Mouse (Mus musculus) cerebellum, adult 9-11 months (tissue): Measurements from ENCODE around the gene Scn5a.

Source experiments
- DNase-seq: peaks from one replicate; pipeline ENCODE4 v3.0.0; 2022

Scn5a gene

DNA sequence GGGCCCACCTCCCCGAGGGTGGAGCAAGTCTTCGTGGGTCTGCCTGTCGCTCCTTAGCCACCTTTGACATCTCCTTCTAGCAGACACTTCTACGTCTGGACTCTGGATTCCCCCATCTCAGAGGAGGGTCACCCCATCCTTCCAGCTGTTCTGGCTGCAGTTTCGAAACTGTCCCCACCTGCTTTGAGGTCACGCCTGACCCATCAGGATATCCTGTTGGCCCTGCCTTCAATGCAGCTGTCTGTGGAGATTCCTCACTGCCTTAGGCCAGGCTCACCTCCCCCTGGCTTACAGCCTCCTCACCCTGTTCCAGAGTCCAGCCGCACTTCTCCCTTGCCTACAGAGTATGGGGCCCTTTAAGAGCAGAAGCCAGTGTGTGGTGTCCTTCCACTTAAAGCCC lies 79.9 kb downstream of the Scn5a start:
- no peak for DNase-seq

GRCm38 (mm10) chr9:119498247-119498607 lies 80.6 kb downstream of the Scn5a start:
- no peak for DNase-seq

DNA sequence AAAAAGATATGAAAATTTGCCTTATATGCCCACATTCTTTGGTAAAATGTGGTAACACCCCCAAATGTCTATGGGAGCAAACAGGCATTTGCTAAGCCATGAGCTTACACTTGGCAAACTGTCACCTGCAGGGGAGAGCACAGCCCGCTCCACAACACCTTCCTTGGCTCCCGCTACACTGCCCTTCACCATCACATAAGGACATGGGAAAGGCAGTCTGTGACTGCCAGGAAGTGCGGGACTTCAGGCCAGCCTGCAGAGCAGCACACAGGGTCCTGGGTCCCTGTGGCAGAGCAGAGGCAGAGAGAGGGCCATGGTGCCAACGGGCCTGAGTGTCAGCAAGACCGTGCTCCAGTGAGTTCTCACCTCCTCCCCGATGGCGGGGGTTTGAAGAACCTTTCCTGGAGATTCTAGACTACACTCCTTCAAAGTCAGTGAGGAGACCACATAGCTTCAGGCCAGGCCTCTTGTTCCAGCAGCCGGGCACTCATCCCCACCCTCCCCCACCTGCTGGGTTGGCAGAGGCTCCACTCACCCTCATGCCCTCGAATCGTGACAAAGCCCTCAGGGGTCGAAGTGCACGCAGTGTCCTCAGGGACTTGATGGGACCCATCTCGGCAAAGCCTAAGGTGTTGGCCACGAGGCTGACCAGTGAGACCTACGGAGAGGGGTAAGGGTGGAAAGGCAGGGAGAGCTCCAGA lies 81.1 kb downstream of the Scn5a start:
- no peak for DNase-seq

- no peak for DNase-seq
These were observed 81.9 kb downstream of the Scn5a start for GRCm38 (mm10) chr9:119496960-119497359.

DNA sequence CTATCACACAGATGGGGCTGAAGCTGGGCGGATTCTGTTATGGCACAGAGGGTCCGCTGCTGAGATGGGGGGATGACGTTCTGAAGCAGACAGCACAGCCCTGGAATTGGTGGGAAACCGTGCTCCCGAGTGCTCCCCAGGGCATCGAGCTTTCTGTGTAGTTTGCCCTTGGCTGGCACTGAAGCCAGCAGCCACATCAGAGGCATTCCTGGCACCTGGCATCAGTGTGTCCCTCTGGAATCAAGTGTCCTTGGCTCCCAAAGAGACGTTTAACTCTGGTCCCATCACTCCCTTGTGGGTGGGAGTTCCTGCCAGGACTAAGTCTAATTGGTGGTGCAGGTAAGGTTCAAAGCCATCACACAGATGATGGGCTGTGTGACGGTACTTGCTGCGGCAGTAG lies 82.5 kb downstream of the Scn5a start:
- no peak for DNase-seq

GRCm38 (mm10) chr9:119484868-119485267 lies 93.9 kb downstream of the Scn5a start:
- DNase-seq: no peak

DNA sequence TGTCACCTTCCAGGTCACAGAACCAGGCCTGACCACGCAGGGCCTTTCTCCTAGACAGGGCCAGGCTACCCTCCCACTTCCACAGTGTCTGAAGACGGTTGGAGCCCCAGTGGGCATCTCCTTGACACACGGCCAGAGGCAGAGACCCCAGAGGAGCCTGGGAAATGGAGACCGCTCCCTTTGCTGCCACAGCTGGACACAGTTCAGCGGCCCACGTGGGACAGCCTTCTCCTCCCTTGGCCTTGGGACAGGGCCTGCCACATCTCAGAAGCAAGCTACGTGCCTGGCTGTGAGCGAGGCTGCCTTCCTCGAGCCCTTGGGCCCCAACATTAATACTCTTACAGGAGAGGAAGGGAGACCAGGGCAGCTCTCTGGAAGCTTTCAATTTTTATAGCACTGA lies 94.4 kb downstream of the Scn5a start:
- no peak for DNase-seq

- peak; percentile 35 for DNase-seq
These were observed 95.1 kb downstream of the Scn5a start for GRCm38 (mm10) chr9:119483554-119484353.

GRCm38 (mm10) chr9:119481612-119482011 lies 97.2 kb downstream of the Scn5a start:
- no peak for DNase-seq

- DNase-seq: no peak
These were observed 99.5 kb downstream of the Scn5a start for GRCm38 (mm10) chr9:119479297-119479696.

- no peak for DNase-seq
These were observed 100.5 kb downstream of the Scn5a start for GRCm38 (mm10) chr9:119478345-119478744.

DNA sequence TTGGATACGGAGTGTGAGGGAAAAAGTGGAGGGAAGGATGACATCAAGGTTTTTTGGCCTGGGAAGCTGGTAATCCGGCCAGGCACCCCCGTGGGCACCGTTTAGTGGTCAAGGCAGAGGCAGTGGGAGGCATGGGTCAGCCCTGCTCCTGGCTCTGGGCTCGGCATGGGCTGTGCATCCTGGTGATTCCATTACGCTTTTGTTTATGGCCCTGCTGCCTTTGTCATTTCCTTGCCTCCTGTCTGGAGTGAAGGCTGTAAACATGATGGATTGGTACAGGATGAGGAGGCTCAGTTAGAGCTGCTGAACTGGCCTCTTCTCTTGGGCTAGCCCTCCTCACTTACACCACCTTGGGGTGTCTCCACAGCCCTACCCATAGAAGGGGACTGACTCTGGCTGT lies 101.1 kb downstream of the Scn5a start:
- DNase-seq: no peak

GRCm38 (mm10) chr9:119474717-119475611 lies 103.9 kb downstream of the Scn5a start:
- DNase-seq: no peak

DNA sequence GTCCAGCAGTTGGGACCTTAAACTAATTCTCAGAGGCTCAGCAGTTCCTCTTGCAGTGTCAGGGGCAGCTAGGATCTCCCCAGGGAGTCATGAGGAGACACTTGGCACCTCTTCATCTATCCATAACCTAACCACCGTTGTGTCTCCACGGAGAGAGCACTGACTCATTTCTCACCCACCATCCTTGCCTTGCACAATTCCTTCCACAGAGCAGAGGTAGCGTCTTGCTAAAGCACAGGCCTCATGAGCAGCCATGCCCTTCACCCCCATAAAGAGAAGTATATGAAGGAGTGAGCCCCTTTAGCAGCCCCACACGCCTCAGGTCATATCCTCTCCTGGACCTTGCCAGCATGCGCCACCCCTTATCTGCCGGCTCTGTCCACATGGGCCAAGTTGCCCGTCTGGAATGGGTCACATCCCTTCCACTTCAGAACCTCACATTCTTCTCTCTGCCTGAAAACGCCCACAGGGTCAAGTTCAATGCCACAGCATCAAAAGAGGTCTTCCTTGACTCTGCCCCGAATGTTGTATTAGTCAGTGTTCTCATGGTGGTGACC lies 105.1 kb downstream of the Scn5a start:
- DNase-seq: no peak

- no peak for DNase-seq
These were observed 105.8 kb downstream of the Scn5a start for GRCm38 (mm10) chr9:119473011-119473410.

DNA sequence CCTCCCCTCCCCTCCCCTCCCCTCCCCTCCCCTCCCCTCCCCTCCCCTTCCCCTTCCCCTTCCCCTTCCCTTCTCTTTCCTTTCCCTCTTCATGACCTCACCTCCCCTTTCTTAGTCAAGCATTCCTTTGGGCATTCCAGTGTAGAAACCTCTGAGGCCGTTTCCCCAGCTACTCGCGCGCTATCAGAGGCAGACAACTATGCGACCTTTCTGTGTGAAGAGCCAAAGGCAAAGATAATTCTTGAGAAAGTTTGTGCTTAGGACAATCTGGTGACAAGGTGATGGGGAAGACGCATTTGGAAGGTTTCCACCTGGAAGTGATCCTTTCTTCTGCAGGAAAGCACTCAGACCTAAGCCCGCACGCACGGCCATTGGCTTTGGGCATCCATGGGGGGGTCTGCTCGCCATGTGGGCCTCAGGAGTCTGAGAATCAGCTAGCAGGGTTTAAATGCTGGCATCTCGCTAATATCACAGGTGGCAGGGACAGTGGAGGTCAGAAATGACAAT lies 106.4 kb downstream of the Scn5a start:
- DNase-seq: no peak

DNA sequence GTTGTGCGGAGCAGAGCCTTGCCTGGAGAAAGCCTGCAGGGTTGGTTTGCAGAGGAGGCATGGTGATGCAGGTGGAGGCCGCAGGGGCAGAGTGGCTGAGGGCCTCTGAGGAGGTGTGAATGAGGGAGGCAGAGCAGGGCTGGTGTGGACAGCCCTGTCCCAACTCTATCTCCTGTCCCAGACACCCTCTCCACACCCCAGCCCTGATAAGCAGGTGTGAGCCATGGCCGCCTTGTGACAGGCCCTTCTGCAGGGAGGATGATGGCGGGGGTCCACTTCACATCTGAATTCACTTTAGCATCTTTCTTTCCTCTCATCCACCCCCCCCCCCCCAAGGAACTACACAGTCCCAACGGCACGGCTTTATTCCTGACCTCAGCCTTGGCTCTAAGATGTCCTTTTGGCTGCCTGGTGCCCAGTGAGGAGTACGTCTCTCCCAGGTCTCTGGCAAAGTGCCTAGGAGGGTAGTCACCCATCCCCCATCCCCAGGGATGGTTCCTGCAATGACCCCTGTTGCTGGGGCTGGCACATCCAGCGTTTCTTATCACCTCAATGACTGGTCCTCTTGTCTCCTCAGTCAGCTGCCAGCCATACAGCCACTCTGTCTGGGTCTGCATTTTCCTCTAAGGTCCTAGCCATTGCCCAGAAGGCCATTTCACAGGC lies 109.0 kb downstream of the Scn5a start:
- DNase-seq: no peak

DNA sequence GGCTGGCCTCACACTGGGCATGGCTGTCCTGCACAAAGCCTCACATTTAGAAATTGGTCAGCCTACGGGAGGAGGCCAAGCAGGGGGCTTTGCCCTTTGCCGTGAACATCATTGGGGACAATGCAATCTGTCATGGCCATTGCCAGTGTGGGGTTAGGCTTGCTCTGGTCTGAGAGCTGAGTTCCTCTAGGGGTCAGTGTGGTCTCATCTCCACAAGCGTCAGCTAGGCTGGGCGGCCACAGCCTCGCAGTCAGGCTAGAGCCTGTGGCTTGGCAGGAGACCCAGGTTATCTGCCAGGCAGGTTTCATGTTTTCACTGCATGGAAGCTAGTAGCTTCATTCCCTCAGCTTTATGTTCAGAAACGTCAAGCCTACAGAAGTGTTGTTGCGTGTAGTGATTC lies 113.2 kb downstream of the Scn5a start:
- no peak for DNase-seq

GRCm38 (mm10) chr9:119465056-119465455 lies 113.8 kb downstream of the Scn5a start:
- DNase-seq: no peak

- DNase-seq: peak; percentile 43
These were observed 118.4 kb downstream of the Scn5a start for GRCm38 (mm10) chr9:119460410-119460809.

DNA sequence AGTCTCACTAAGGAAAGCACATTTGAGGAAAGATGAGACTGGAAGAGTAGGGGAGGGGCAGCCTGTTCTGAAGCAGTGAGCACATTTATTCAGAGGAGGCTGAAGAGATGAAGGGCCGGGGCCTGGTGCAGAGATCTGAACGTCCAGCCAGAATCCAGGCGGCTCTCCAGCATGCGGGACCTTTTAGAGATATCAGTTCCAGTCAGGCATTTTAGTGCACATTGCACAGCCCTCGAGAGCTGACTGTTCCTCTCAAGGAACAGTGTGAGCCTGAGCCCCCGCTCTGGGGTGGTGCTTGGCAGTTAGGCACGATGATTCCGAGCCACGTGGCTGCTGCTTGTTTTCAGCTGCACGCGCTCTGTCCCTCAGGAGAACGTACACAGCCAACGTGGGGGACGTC lies 121.7 kb downstream of the Scn5a start:
- DNase-seq: no peak

DNA sequence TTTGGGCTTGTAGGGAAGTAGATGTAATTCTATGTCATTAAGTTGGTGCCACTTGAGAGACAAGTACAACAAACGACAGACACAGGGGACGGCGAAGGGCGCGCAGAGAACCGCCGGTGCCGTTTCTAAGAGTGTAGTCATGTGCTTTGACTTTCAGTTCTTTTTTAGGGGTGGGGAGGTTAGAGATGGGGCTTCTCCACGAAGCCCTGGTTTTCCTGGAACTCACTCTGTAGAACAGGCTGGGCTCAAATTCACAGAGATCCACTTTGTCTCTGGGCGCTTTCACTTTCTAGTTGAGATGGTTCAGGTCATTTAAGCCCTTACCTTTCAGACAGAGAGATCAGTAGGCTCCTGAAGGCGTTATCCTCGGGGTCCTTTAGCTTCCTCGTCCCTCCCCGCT lies 122.8 kb downstream of the Scn5a start:
- DNase-seq: no peak
